18 mouse cellular contexts compared by ENCODE assay signal in the genomic region with DNA sequence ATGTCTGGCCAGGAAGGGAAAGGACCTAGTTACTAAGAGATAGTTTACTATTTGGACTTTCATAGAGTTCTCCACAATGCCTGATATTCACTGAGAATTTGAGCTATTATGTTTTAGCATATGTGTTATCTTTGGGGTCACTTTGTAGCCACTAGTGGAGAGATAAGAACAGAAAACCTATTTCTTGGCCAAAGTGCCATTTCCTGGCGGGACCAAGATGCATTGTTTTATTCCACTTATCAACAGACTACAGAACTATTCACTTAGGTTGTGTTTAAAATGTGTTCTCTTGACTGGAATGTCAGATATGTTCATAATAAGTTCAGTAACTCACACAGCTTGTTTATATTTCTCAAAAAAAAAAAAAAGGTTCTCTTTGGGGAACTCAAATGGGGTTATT.
"Had no signal": no experiment of that assay in that cellular context is flagged by ENCODE, and none has a peak within 500 bp of the region (broad histone marks: within the 10 kb centered on the region; RNA-seq: fewer than 3 reads in every experiment).

No protein-coding gene starts in this region.

- H3K4me3 ChIP-seq: limb, embryonic 12.5 days; limb, embryonic 15.5 days; lung, embryonic 15.5 days; midbrain, embryonic 12.5 days; midbrain, embryonic 15.5 days; neural tube, embryonic 12.5 days; neural tube, embryonic 15.5 days had no signal

- H3K9me3 ChIP-seq: limb, embryonic 12.5 days; limb, embryonic 15.5 days; lung, embryonic 15.5 days; midbrain, embryonic 12.5 days; midbrain, embryonic 15.5 days; neural tube, embryonic 12.5 days; neural tube, embryonic 15.5 days had no signal

- H3K36me3 ChIP-seq: limb, embryonic 12.5 days; limb, embryonic 15.5 days; lung, embryonic 15.5 days; midbrain, embryonic 12.5 days; midbrain, embryonic 15.5 days; neural tube, embryonic 12.5 days; neural tube, embryonic 15.5 days had no signal

- DNase-seq: kidney, adult 2 months; kidney, postnatal 14 days; kidney, postnatal 4 days; left cerebral cortex, postnatal 4 days; right cerebral cortex, adult 18-20 months; right cerebral cortex, postnatal 14 days; right cerebral cortex, postnatal 4 days; thymus, adult 2 months; thymus, postnatal 25 days had no signal

- H3K27me3 ChIP-seq: limb, embryonic 12.5 days; limb, embryonic 15.5 days; lung, embryonic 15.5 days; midbrain, embryonic 12.5 days; midbrain, embryonic 15.5 days; neural tube, embryonic 12.5 days; neural tube, embryonic 15.5 days had no signal

- H3K4me1 ChIP-seq: limb, embryonic 12.5 days; lung, embryonic 15.5 days had no signal

- H3K4me2 ChIP-seq: limb, embryonic 12.5 days; limb, embryonic 15.5 days; lung, embryonic 15.5 days; midbrain, embryonic 12.5 days; midbrain, embryonic 15.5 days; neural tube, embryonic 12.5 days; neural tube, embryonic 15.5 days had no signal

- H3K9ac ChIP-seq: limb, embryonic 12.5 days; limb, embryonic 15.5 days; lung, embryonic 15.5 days; midbrain, embryonic 12.5 days; midbrain, embryonic 15.5 days; neural tube, embryonic 12.5 days; neural tube, embryonic 15.5 days had no signal

- ATAC-seq: intestine, postnatal 0 days; midbrain, embryonic 15.5 days had no signal

- H3K27ac ChIP-seq: limb, embryonic 12.5 days; limb, embryonic 15.5 days; lung, embryonic 15.5 days; midbrain, embryonic 12.5 days; midbrain, embryonic 15.5 days; neural tube, embryonic 12.5 days; neural tube, embryonic 15.5 days; stomach, postnatal 0 days had no signal
